Mouse (Mus musculus): Measurements from ENCODE around the gene Tmem217.

DNA sequence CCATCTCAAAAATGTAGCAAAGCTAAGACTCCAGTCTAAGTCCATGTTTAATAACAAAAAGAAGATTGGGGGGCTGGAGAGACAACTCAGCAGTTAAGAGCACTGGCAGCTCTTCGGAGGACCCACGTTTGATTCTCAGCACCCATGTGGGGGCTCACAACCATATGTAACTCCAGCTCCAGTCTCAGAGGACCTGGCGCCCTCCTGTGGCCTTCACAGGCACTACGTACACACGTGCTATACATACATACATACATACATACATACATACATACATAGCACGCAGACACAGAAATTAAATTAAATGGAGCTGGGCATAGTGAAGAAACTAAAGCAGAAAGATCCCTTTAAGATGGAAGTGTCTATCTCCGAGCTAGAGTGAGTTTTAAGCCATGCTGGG lies 69.6 kb downstream of the Tmem217 start:
- TF ChIP-seq CTCF (IDR thresholded peaks at IDR 0.05; ENCODE audit: control insufficient read depth, insufficient read depth, insufficient replicate concordance, low read depth, low read length): peak; percentile 51; the same call in 1 of the 2 replicates
- TF ChIP-seq POLR2A (IDR thresholded peaks at IDR 0.05; ENCODE audit: control insufficient read depth, low read depth, low read length): no peak

All from testis, adult 2 months (tissue).